Mouse (Mus musculus) thymus, postnatal 25 days (tissue): ENCODE data around the gene Ago3.

Experiments used
- DNase-seq: peaks from one replicate; pipeline ENCODE4 v3.0.0; 2022

Gene Ago3

GRCm38 (mm10) chr4:126412526-126412925, 16.8 kb downstream of the Ago3 start:
- no peak for DNase-seq

DNA sequence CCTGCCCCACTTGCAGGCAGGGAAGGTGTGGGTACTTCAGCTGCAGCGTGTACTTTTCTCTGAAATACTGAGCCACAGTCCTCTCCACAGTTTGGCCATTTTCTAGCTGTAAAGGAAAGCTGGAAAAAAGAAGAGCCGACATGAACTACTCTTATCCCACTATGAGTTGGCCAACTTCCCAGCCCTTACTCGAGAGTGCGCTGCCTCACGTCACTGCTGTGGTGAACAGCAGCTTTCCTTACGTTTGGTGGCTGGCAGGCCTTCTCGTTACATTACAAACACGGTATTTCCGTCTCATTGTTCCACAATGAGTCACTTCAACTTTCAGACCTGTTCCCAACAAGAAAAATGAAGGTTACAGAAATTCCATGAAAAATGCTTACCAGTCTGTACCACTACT, 57.9 kb downstream of the Ago3 start:
- no peak for DNase-seq

- DNase-seq = no peak
Observed at GRCm38 (mm10) chr4:126360069-126360468, 69.3 kb downstream of the Ago3 start.

DNA sequence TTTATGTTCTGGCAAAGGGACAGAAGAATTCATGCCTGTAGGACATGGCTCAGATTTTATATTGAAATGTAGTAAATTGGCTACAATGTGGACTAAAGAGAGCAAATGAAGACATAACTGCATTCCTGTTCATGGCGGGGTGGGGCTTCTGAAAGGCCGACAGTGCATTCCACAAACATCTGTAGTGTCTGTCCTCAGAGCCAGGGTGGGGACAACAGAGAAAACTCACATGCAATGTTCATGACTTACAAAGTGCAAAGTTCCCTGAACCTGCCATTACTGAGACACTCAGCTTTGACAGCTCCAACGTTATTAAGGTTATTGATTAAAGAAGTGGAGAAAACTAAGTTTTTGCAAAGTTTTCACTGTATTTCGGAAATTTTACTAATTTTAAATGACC, 85.9 kb downstream of the Ago3 start:
- no peak for DNase-seq

DNA sequence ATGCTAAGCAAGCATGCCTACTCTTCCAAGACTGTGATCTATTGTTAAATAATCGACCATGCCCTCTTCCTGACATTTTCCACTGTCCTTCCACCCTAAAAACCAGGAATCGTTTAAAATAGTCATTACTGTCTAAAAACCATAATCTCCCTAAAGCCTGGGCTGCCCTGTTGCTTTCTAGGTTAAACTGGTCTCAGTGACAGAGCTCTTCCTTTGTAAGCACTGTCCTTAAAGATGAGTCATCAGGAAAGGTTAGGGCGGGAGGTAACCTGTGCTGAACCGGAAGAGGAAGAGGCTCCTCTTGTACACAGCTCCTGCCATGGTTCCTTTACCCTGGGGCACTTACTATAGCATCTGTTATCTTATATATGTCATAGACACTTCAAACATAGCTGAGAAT, 89.9 kb downstream of the Ago3 start:
- DNase-seq = no peak

DNA sequence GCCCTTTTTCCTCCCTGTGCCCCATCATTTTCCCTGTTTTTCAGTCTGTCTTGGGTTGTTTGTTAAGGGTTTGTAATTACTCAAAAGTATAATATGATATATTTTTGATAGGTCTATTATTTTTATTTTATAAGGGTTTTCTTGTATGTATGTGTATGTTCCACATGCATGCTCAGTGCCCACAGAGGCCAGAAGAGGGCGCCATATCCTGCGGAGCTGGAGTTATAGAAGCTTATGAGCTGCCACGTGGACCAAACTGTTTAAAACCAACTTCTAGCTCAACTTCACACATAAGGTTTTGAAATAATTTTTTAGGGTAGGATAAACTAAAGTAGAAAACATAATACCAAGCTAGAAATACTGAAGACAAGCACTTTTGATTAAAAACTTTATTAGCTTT, 97.0 kb downstream of the Ago3 start:
- peak; percentile 34 for DNase-seq

DNA sequence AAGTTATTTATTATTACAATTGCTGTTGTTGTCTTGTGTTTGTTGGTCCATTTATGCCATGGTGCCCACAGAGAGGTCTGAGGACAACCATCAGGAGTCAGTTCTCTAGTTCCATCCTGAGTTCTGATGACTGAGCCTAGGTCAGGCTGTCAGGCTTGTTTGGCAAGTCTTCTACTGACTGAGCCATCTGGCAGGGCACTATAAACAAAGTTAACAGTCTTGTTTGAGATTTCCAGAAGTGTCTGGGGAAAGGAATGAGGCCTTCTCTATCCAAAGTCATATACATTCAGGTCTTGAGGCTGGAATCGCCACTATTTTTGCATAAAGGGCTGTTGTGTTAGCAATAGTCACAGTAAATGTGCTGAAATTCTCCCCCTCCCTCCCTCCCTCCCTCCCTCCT, 97.6 kb downstream of the Ago3 start:
- DNase-seq = no peak

DNA sequence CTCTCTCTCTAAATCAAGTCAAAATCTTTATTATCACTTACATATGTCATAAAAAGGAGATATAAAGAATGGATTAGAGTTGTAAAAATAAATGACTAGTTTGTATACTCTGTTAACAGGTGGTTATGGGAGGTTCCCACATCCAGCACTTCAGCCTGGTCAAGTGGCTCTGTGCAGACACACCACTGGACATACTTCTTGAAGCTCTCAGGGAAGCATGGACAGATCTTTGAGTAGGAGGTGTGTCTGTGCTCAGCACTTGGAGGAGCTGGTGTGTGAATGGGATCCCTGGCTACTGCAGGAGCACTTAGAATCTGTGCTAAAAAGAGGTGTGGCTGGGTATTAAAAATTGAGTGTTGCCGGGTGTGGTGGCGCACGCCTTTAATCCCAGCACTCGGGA, 99.1 kb downstream of the Ago3 start:
- no peak for DNase-seq

GRCm38 (mm10) chr4:126326036-126326435, 103.3 kb downstream of the Ago3 start:
- no peak for DNase-seq

GRCm38 (mm10) chr4:126325281-126325861, 104.0 kb downstream of the Ago3 start, which contains the start of gene Tekt2:
Gene Tekt2, minus strand, starts transcription at chr4:126325688.
- no peak for DNase-seq

DNA sequence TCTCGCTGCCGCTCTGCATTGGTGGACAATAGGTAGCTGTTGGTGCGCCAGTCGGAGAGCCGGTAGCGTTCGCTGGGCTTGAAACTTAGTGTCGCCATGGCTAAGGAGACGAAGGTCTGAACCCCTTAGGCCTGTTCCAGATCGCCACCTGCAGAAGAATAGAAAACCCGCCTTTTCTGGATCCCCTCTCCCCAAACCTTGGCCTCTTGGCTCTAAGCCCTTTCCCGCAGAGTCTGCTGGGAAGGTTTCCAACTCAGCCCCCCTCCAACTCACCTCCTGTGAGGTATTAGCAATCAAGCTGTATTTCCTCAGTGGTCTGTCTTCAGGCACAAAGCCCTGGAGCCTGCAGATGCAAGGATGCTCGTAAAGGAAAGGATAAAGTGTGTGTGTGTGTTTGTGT, 104.5 kb downstream of the Ago3 start:
- no peak for DNase-seq

DNA sequence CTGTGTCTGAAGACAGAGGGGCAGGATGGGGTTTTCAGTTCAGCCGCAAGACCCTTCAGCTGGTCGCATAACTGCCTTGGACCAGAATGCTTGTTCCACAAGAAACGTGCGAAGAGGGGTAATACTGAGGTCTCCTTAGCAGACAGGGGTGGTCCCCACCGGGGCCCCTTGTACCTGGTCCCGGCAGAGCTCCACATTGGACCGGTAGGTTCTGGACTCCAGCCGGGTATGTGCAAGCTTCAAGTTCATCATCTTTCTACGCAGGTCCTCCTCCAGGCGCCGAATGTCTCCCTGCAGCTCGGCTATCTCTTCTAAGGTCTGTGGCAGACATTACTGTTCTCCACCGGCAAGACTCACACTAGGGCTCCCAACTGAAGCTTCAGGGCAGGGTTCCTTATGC, 106.7 kb downstream of the Ago3 start:
- DNase-seq = no peak

DNA sequence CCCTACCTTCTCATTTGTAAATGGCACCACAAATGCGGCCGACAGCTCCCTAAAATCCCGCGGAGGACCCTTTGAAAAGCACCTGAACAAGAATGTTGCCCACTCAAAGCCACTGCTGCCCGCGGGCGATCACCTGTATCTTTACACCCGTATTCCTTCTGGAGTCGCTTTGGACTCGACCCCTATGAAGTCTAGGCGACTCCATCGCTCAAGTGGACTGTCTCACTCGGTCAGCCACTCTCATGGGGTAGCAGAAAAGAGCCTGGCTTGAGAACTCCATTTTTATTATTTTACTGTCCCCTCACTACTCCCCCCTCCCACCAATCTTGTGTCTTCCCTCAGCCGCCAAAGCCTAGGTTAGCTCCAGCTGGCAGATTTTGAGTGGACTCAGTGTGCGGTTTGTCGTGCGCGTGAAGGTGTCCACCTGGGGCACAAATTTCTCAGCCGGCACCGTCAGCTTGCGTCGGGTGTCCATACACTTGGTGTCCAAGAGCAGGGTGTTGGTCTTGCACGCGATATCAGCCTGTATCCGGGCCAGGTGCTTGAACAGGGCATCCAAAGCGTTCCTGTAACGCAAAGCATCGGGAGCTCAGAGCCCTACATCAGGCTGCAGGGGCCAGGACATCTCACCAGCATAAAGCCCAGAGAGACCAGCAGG, 107.4 kb downstream of the Ago3 start:
- no peak for DNase-seq

- DNase-seq = peak; percentile 99
Observed at GRCm38 (mm10) chr4:126321111-126321853, 108.1 kb downstream of the Ago3 start, which contains the start of gene Adprhl2. Gene Adprhl2, minus strand, starts transcription at chr4:126321703.

DNA sequence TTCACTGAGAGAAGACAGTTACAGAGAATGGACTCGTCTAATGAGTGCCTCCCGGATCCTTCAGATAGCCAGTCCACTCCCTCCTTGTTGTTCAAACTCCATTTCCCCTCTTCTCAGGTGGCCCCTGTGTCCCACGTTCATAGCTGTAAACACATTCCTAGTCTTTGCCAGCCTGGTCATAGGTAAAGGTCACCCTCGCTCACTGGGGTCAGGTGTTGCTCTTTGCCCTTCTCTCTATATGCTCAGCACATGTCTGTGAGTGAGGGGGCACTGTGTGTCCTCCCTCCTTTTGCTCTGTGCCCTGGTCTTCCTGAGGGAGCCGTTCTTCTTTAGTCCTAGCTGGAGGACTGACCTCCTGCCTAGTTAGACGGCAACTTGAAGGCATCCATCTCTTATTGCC, 109.5 kb downstream of the Ago3 start:
- no peak for DNase-seq

- no peak for DNase-seq
Observed at GRCm38 (mm10) chr4:126316443-126317040, 112.8 kb downstream of the Ago3 start.

DNA sequence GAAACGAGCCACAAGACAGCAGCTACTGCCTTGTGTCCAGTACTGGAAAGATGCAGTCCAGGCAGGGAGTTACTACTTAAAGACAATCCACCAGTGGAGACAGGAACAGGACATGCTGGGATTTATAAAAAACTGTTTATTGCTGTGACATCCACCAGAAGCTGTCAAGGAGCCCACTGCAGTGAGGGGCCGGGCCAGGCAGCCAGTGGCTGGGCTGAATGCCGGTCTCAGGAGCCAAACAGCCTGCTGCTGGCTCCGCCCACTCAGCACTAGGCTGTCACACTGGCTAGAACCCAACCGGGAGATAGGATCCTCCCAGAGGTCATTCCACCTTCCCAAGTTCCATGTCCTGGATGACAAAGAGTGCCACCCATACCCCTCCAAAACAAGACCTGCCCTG, 113.4 kb downstream of the Ago3 start:
- DNase-seq = no peak

GRCm38 (mm10) chr4:126314393-126314792, 115.0 kb downstream of the Ago3 start:
- no peak for DNase-seq

DNA sequence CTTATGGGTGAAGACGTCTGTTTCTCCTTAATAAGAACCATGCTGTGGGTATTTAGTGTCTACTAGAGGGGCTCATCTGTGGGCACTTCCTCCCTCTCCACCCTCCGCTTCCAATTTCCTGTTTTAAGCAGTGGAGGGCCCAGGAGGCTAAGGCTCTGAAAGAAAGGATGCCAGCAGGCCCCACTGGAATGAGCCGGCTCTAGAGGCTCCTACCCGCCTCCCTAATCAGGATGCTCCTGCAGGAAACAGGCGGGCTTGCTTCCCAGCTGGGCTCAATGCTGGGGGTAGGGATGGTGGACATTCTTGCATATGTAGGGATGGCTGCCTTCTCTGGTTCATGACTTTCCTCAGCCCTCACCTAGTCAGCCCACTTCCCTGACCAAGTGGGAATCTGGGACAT, 116.2 kb downstream of the Ago3 start:
- no peak for DNase-seq

DNA sequence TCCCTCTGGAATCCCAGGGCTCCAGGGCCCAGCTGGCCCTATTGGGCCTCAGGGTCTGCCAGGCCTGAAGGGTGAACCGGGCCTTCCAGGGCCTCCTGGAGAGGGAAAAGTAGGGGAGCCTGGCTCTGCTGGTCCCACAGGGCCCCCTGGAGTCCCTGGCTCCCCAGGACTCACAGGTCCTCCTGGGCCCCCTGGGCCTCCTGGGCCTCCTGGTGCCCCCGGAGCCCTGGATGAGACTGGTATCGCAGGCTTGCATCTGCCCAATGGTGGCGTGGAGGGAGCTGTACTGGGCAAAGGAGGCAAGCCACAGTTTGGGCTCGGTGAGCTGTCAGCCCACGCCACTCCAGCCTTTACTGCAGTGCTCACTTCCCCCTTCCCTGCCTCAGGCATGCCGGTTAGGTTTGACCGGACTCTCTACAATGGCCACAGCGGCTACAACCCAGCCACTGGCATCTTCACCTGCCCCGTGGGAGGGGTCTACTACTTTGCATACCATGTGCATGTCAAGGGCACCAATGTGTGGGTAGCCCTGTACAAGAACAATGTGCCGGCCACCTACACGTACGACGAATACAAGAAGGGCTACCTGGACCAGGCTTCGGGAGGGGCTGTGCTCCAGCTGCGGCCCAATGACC, 117.7 kb downstream of the Ago3 start:
- no peak for DNase-seq

DNA sequence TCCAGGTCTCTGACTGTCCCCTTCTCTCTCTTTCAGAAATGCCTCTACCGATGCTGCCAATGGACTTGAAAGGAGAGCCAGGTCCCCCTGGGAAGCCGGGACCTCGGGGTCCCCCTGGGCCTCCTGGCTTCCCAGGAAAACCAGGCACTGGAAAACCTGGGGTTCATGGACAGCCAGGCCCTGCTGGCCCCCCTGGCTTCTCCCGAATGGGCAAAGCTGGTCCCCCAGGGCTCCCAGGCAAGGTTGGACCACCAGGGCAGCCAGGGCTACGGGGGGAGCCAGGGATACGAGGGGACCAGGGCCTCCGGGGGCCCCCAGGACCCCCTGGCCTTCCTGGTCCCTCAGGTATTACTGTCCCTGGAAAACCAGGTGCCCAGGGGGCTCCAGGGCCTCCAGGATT, 119.0 kb downstream of the Ago3 start:
- DNase-seq = no peak

- peak; percentile 83 for DNase-seq
Observed at GRCm38 (mm10) chr4:126309922-126310309, 119.4 kb downstream of the Ago3 start.

DNA sequence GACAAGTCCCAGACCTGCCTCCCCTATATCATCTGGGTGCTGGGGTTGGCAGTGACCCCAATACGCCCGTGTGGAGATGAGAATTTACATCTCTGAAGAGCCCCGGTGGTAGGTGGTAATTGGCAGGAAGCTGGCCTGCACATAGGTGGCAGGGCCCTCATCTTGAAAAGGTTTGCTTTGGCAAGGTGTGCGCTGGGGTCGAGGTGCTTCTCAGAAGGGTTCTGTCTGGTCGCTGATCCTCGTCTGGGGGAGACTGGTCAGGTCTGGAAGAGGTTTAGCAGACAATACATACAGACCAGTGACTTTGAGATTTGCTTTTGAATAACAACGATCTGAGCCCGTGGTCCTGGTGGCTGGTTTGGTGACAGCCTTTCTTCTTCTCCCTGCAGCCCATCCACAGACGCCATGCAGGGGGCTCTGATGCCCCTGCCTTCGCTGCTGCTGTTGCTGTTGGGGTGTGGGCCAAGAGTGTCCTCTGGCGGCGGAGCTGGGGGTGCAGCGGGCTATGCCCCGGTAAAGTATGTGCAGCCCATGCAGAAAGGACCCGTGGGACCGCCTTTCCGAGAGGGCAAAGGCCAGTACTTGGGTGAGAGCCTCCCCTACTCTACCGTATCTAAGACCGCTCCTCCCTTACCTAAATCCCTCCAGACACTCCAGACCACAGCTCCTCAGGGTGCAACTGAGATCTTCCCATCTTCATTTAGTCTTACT, 120.0 kb downstream of the Ago3 start:
- DNase-seq = peak; percentile 48
